Mouse (Mus musculus): ENCODE measurements around the gene Arid4b. TPM values are rescaled to one million over a fixed set of nuclear protein-coding genes. Genes with fewer than 3 reads are reported as not detected.

Arid4b gene
- polyA plus RNA-seq, 2 experiments from 2014 or later = 56.3 to 76.4 TPM

Other genes starting within 250 kb of the Arid4b start
- 10 to 100 TPM; 14.0 to 15.9 TPM for gene B3galnt2, start 108.8 kb upstream of the Arid4b start, polyA plus RNA-seq (2017; shearing (Covaris generic))
- gene Tbce, start 23.6 kb upstream of the Arid4b start, polyA plus RNA-seq (2017; shearing (Covaris generic)) = 100 to 1,000 TPM in 1 of 2 experiments, 10 to 100 TPM in 1; 88.9 to 110 TPM
- gene Ggps1, start 256 bp downstream of the Arid4b start, polyA plus RNA-seq (2017; shearing (Covaris generic)) = 100 to 1,000 TPM in 1 of 2 experiments, 10 to 100 TPM in 1; 98.0 to 105 TPM